9 mouse cellular contexts compared by ENCODE assay signal in the genomic region with DNA sequence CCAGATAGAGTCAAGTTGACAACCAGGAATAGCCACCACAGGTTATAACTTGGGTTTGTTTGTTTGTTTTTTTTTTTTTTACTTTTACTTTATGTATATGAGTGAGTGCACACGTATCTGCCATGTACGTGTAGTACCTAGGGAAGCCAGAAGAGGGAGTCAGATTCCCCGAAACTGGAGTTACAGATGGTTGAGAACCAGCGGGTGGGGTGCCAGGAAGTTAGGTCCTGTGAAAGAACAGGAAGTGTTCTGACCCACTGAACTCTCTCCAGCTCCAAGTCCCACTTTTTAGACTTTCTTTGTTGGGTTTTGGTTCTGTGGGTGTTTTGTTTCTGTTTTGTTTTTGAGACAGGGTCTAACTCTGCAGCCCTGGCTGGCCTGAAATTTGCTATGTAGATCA. TPM values are rescaled to one million over a fixed set of nuclear protein-coding genes. Genes with fewer than 3 reads are reported as not detected.
DNase-seq lines count a peak whose midpoint lies in the region; ATAC-seq and TF ChIP-seq lines count a peak whose summit lies in the region.
"Had no signal": no experiment of that assay in that cellular context is flagged by ENCODE, and none has a peak within 500 bp of the region (broad histone marks: within the 10 kb centered on the region; RNA-seq: fewer than 3 reads in every experiment).

No protein-coding gene starts in this region.

- H3K36me3 ChIP-seq in heart, adult 2 months (ENCODE audit: control insufficient read depth, insufficient read depth, low read length) = no peaks in the 10 kb centered on the region; the same call in 1 of the 2 replicates
- H3K36me3 ChIP-seq in heart, embryonic 11.5 days (ENCODE audit: control insufficient read depth, insufficient read depth, low read length) = peaks cover 6% of the 10 kb centered on the region; the same call in 1 of the 2 replicates
- peaks cover 32% of the 10 kb centered on the region for H3K36me3 ChIP-seq in forebrain, embryonic 13.5 days (ENCODE audit: poor library complexity, severe bottlenecking)

- intact Hi-C loops in heart, adult 2 months (cut with DNase I) = no loop called here

- no peak for DNase-seq in heart, adult 2 months
- peak; percentile 50 for DNase-seq in CD4-positive helper T cell, adult 2 months (ENCODE audit: low read depth, low spot score)
- peak; percentile 21 for DNase-seq in brain, adult 2 months (ENCODE audit: low read depth, low spot score)
- peak; percentile 35 for DNase-seq in lung, postnatal 14 days
- no peak for DNase-seq in layer of hippocampus, adult 9-11 months
- DNase-seq in MN1 (ENCODE audit: low spot score) = no peak

- H3K27ac ChIP-seq in heart, adult 2 months = no peak overlapping the region
- H3K27ac ChIP-seq in heart, embryonic 11.5 days (ENCODE audit: low read depth, low read length) = no peak overlapping the region
- H3K27ac ChIP-seq in forebrain, embryonic 13.5 days = no peak overlapping the region
- H3K27ac ChIP-seq: limb, embryonic 13.5 days had no signal

- no peak overlapping the region for H3K4me3 ChIP-seq in heart, adult 2 months
- no peak overlapping the region for H3K4me3 ChIP-seq in heart, embryonic 11.5 days (ENCODE audit: low read depth, low read length)
- H3K4me3 ChIP-seq in forebrain, embryonic 13.5 days = no peak overlapping the region
- H3K4me3 ChIP-seq: limb, embryonic 13.5 days had no signal

- H3K9ac ChIP-seq in heart, adult 2 months (ENCODE audit: low read depth, low read length) = no peak overlapping the region
- no peak overlapping the region for H3K9ac ChIP-seq in heart, embryonic 11.5 days (ENCODE audit: low read depth, low read length)
- H3K9ac ChIP-seq in forebrain, embryonic 13.5 days = no peak overlapping the region
- H3K9ac ChIP-seq: limb, embryonic 13.5 days had no signal

- no peak for ATAC-seq in heart, embryonic 11.5 days (replicated peaks; ENCODE audit: insufficient number of reproducible peaks, low FRiP score, low TSS enrichment)
- ATAC-seq in forebrain, embryonic 13.5 days = no peak

- TF ChIP-seq CTCF in heart, adult 2 months (IDR thresholded peaks at IDR 0.05) = peak; percentile 67

- TF ChIP-seq POLR2A in heart, adult 2 months (IDR thresholded peaks at IDR 0.05; ENCODE audit: insufficient read depth, low read depth, low read length) = no peak

- no peak for TF ChIP-seq EP300 in heart, adult 2 months (IDR thresholded peaks at IDR 0.05; ENCODE audit: insufficient read depth, low read depth, low read length)

- H3K4me1 ChIP-seq in heart, adult 2 months (ENCODE audit: control insufficient read depth, insufficient read depth, low read length) = no peaks in the 10 kb centered on the region; the same call in 1 of the 2 replicates
- no peaks in the 10 kb centered on the region for H3K4me1 ChIP-seq in heart, embryonic 11.5 days (ENCODE audit: control insufficient read depth, insufficient read depth, low read length)
- no peaks in the 10 kb centered on the region for H3K4me1 ChIP-seq in forebrain, embryonic 13.5 days
- H3K4me1 ChIP-seq: limb, embryonic 13.5 days had no signal

- WGBS in heart, adult 2 months = 36% methylated on average over 4 of the region's 4 CpGs
- WGBS in heart, embryonic 11.5 days (ENCODE audit: insufficient replicate concordance) = 34% methylated on average over 4 of the region's 4 CpGs
- 26% methylated on average over 4 of the region's 4 CpGs for WGBS in forebrain, embryonic 13.5 days

- H3K4me2 ChIP-seq in heart, embryonic 11.5 days = no peak overlapping the region
- no peak overlapping the region for H3K4me2 ChIP-seq in forebrain, embryonic 13.5 days
- H3K4me2 ChIP-seq: limb, embryonic 13.5 days had no signal

- no peaks in the 10 kb centered on the region for H3K79me2 ChIP-seq in heart, adult 2 months (replicated peaks; ENCODE audit: control insufficient read depth, insufficient read depth, low read length)

- no peaks in the 10 kb centered on the region for H3K27me3 ChIP-seq in heart, adult 2 months (ENCODE audit: control insufficient read depth, insufficient read depth, low read length)
- no peaks in the 10 kb centered on the region for H3K27me3 ChIP-seq in heart, embryonic 11.5 days (ENCODE audit: control insufficient read depth, insufficient read depth, low read length)
- no peaks in the 10 kb centered on the region for H3K27me3 ChIP-seq in forebrain, embryonic 13.5 days
- H3K27me3 ChIP-seq: limb, embryonic 13.5 days had no signal

- no peaks in the 10 kb centered on the region for H3K9me3 ChIP-seq in heart, embryonic 11.5 days (replicated peaks; ENCODE audit: control insufficient read depth, low read length)
- H3K9me3 ChIP-seq in forebrain, embryonic 13.5 days (replicated peaks) = no peaks in the 10 kb centered on the region
- H3K9me3 ChIP-seq: limb, embryonic 13.5 days had no signal

RNA-seq across cellular contexts. Expression of a gene that starts 19.9 kb away (rescaled TPM):
- 10 to 100 TPM; 20.2 to 21.8 TPM for total RNA-seq in heart, adult 2 months (2021)
- polyA plus RNA-seq in heart, adult 2 months (2012; rRNA removed) = 9.3 and 15.7 TPM in 2 replicates
- 15.5 and 22.2 TPM in 2 replicates for polyA plus RNA-seq in heart, embryonic 11.5 days (2014; fragmentation: Nextera tagmentation; extraction: Ambion mirVana)
- 34.5 and 37.0 TPM in 2 replicates for polyA plus RNA-seq in forebrain, embryonic 13.5 days (2015; fragmentation: Nextera tagmentation; extraction: Ambion mirVana)

RNA-seq across cellular contexts. Expression of a gene that starts 20.2 kb away (rescaled TPM):
- total RNA-seq in heart, adult 2 months (2021) = 100 to 1,000 TPM; 140 TPM
- polyA plus RNA-seq in heart, adult 2 months (2012; rRNA removed) = 148 and 177 TPM in 2 replicates
- polyA plus RNA-seq in heart, embryonic 11.5 days (2014; fragmentation: Nextera tagmentation; extraction: Ambion mirVana) = 129 and 130 TPM in 2 replicates
- 57.8 TPM in 2 replicates for polyA plus RNA-seq in forebrain, embryonic 13.5 days (2015; fragmentation: Nextera tagmentation; extraction: Ambion mirVana)

RNA-seq across cellular contexts. Expression of a gene that starts 30.1 kb away (rescaled TPM):
- 10 to 100 TPM; 21.0 to 24.1 TPM for total RNA-seq in heart, adult 2 months (2021)
- polyA plus RNA-seq in heart, adult 2 months (2012; rRNA removed) = 41.8 and 42.8 TPM in 2 replicates
- 35.2 and 36.9 TPM in 2 replicates for polyA plus RNA-seq in heart, embryonic 11.5 days (2014; fragmentation: Nextera tagmentation; extraction: Ambion mirVana)
- 20.3 and 20.5 TPM in 2 replicates for polyA plus RNA-seq in forebrain, embryonic 13.5 days (2015; fragmentation: Nextera tagmentation; extraction: Ambion mirVana)

RNA-seq across cellular contexts. Expression of a gene that starts 49.7 kb away (rescaled TPM):
- total RNA-seq in heart, adult 2 months (2021) = not detected
- polyA plus RNA-seq in heart, adult 2 months (2012; rRNA removed) = not detected in 2 replicates
- polyA plus RNA-seq in heart, embryonic 11.5 days (2014; fragmentation: Nextera tagmentation; extraction: Ambion mirVana) = not detected in 2 replicates
- not detected in 2 replicates for polyA plus RNA-seq in forebrain, embryonic 13.5 days (2015; fragmentation: Nextera tagmentation; extraction: Ambion mirVana)
- polyA plus RNA-seq: limb, embryonic 13.5 days had no signal

RNA-seq across cellular contexts. Expression of a gene that starts 59.0 kb away (rescaled TPM):
- total RNA-seq in heart, adult 2 months (2021) = 1 to 10 TPM; 8.6 to 9.1 TPM
- 9.1 and 14.9 TPM in 2 replicates for polyA plus RNA-seq in heart, adult 2 months (2012; rRNA removed)
- polyA plus RNA-seq in heart, embryonic 11.5 days (2014; fragmentation: Nextera tagmentation; extraction: Ambion mirVana) = 35.3 and 37.9 TPM in 2 replicates
- polyA plus RNA-seq in forebrain, embryonic 13.5 days (2015; fragmentation: Nextera tagmentation; extraction: Ambion mirVana) = 45.4 and 46.2 TPM in 2 replicates

Comparison
In these comparisons a context has a peak if more than half of its experiments do, and no peak if none do; other contexts are left out.
1. DNase-seq: peak in CD4-positive helper T cell, adult 2 months (single experiment), brain, adult 2 months (single experiment) and lung, postnatal 14 days (single experiment); none in heart, adult 2 months (0 of 2), layer of hippocampus, adult 9-11 months (single experiment) and MN1 (single experiment).